Mouse (Mus musculus): ENCODE results near the gene Dtx1.

DNA sequence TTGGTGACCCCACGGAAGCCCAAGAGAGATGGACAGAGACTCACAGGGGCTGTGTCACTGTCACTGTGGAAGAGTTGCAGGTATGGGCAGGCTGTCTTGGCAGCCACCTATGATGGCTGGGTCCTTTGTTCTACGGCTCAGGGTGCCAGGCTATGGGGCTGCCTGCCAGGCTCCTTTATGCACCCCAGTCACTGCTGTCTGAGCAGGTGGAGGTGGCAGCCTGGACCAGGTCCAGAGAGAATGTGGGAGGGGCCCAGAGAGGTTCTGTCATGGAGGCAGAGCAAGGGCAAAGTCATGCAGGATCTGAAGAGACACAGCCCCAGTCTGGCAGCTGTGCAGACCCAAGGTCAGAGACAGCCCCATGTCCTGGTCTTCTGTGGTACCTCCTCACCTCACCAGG lies 8.8 kb downstream of the Dtx1 start:
- TF ChIP-seq CTCF (IDR thresholded peaks at IDR 0.05; ENCODE audit: low read depth): no peak
- TF ChIP-seq EP300 (IDR thresholded peaks at IDR 0.05; ENCODE audit: low read depth): no peak
